Mouse (Mus musculus) neural tube, embryonic 12.5 days (tissue): ENCODE measurements around the gene Pde4a. TPM values are rescaled to one million over a fixed set of nuclear protein-coding genes. Genes with fewer than 3 reads are reported as not detected.
A peak's percentile ranks its signal among the peaks of the same experiment; 100 is the strongest.
"Not testable (repeated sequence)": the region's sequence is repeated elsewhere in the genome, so short reads cannot be mapped to it uniquely, and the experiment has no call there.

ENCODE experiments used
- ATAC-seq: fragments of 200-750 bp; cut with Nextera tagmentation; 2 replicates; pipeline ENCODE4 v1.8.0; 2017; ENCODE audit warnings: low read depth, mild to moderate bottlenecking, moderate TSS enrichment, moderate library complexity; ENCODE audit not compliant: low FRiP score
- H3K27ac ChIP-seq: fragments of 300-500 bp; sonication (generic); 2 replicates; pipeline ENCODE4 v1.5.1; 2016
- H3K27me3 ChIP-seq: fragments of 300-500 bp; sonication (generic); replicated peaks from 2 replicates; pipeline ENCODE4 v1.6.1; 2016; ENCODE audit warnings: mild to moderate bottlenecking
- H3K36me3 ChIP-seq: fragments of 300-500 bp; sonication (generic); 2 replicates; pipeline ENCODE4 v1.6.1; 2016; ENCODE audit warnings: mild to moderate bottlenecking
- H3K4me1 ChIP-seq: fragments of 300-500 bp; sonication (generic); 2 replicates; pipeline ENCODE4 v1.6.1; 2016
- H3K4me2 ChIP-seq: fragments of 300-500 bp; sonication (generic); replicated peaks from 2 replicates; pipeline ENCODE4 v1.6.1; 2016; ENCODE audit warnings: mild to moderate bottlenecking
- H3K4me3 ChIP-seq: fragments of 300-500 bp; sonication (generic); 2 replicates; pipeline ENCODE4 v1.5.1; 2016
- H3K9ac ChIP-seq: fragments of 300-500 bp; sonication (generic); 2 replicates; pipeline ENCODE4 v1.6.1; 2016; ENCODE audit warnings: mild to moderate bottlenecking
- H3K9me3 ChIP-seq: fragments of 300-500 bp; sonication (generic); 2 replicates; pipeline ENCODE4 v1.6.1; 2016; ENCODE audit warnings: mild to moderate bottlenecking
- WGBS: fragments of 180-500 bp; shearing (Covaris S2); methylation state at CpG from one replicate; pipeline ENCODE4 v1.1.7; 2016; 5-methylcytosine and 5-hydroxymethylcytosine counted together
- polyA plus RNA-seq: library from polyadenylated mRNA; unstranded; fragments of >200 nt; fragmentation: Nextera tagmentation; extraction: Ambion mirVana; gene quantifications from 2 replicates; pipeline ENCODE4 v1.2.1, GENCODE M21; 2016

Pde4a gene
- polyA plus RNA-seq, 1 experiment from 2014 or later = 14.7 TPM

GRCm38 (mm10) chr9:21244428-21245112 lies 79.1 kb downstream of the Pde4a start:
- Histone ChIP-seq H3K9ac (peak overlapping the region; percentile 57), H3K4me3 (peak overlapping the region; percentile 42), H3K36me3 (no peaks in the 10 kb centered on the region), H3K27ac (no peak overlapping the region), H3K27me3 (peaks cover 76% of the 10 kb centered on the region), H3K9me3 (no peaks in the 10 kb centered on the region), H3K4me1 (peaks cover 22% of the 10 kb centered on the region), H3K4me2 (peak overlapping the region; percentile 80)
- ATAC-seq = peak; percentile 46
- under 1% methylated on average over 72 of the region's 72 CpGs for WGBS

GRCm38 (mm10) chr9:21245113-21245487 lies 79.6 kb downstream of the Pde4a start:
- Histone ChIP-seq H3K4me2 (peak overlapping the region; percentile 80), H3K9me3 (no peaks in the 10 kb centered on the region), H3K4me1 (peaks cover 24% of the 10 kb centered on the region), H3K27ac (no peak overlapping the region), H3K4me3 (peak overlapping the region; percentile 42), H3K9ac (peak overlapping the region; percentile 57; the same call in 1 of the 2 replicates), H3K27me3 (peaks cover 81% of the 10 kb centered on the region), H3K36me3 (no peaks in the 10 kb centered on the region)
- 2% methylated on average over 16 of the region's 16 CpGs for WGBS
- ATAC-seq = peak; percentile 7; the same call in 1 of the 2 replicates

- peaks cover 93% of the 10 kb centered on the region for H3K27me3 ChIP-seq
- no peak for ATAC-seq
- no peaks in the 10 kb centered on the region for H3K9me3 ChIP-seq
- no peak overlapping the region for H3K27ac ChIP-seq
- H3K9ac ChIP-seq = no peak overlapping the region
- no peaks in the 10 kb centered on the region for H3K36me3 ChIP-seq
- H3K4me2 ChIP-seq = no peak overlapping the region
- H3K4me1 ChIP-seq = peaks cover 24% of the 10 kb centered on the region
- WGBS = 63% methylated on average over 1 of the region's 1 CpGs
- H3K4me3 ChIP-seq = no peak overlapping the region
Measured at GRCm38 (mm10) chr9:21246342-21246741, 80.8 kb downstream of the Pde4a start.

DNA sequence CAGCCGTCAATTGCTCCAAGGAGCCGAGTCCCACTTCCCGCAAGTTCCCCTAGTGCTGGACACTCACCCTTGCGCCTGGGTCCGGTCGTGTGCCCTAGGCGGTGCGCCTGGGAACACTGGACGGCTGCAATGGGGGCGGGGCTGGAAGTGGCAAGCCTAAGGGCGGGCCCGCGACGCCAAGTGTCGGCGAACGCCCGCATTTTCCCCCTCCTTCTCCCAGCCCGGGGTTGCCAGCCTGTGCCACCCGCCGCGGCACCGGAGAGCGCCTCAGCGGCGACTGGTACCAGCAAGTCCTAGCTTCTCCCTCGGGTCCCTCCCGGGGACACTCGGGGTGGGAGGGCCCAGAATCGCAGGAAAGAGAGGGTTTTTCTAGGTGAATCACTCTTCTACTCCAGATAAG lies 82.8 kb downstream of the Pde4a start, which contains the start of gene S1pr5:
S1pr5 (minus strand) TSS at position 118 of the 400 bp plus-strand sequence.
- peak within 1 kb of the TSS; percentile 45 for H3K4me2 ChIP-seq
- H3K27me3 ChIP-seq = peaks cover 78% of the 10 kb centered on the region
- WGBS = under 1% methylated on average over 20 of the region's 30 CpGs
- H3K9me3 ChIP-seq = no peaks in the 10 kb centered on the region
- peaks cover 24% of the 10 kb centered on the region for H3K4me1 ChIP-seq
- H3K36me3 ChIP-seq = no peaks in the 10 kb centered on the region
- peak within 1 kb of the TSS; percentile 14; the same call in 1 of the 2 replicates for H3K4me3 ChIP-seq
- no peak for ATAC-seq
- no peak within 1 kb of the TSS for H3K27ac ChIP-seq
- H3K9ac ChIP-seq = no peak within 1 kb of the TSS

DNA sequence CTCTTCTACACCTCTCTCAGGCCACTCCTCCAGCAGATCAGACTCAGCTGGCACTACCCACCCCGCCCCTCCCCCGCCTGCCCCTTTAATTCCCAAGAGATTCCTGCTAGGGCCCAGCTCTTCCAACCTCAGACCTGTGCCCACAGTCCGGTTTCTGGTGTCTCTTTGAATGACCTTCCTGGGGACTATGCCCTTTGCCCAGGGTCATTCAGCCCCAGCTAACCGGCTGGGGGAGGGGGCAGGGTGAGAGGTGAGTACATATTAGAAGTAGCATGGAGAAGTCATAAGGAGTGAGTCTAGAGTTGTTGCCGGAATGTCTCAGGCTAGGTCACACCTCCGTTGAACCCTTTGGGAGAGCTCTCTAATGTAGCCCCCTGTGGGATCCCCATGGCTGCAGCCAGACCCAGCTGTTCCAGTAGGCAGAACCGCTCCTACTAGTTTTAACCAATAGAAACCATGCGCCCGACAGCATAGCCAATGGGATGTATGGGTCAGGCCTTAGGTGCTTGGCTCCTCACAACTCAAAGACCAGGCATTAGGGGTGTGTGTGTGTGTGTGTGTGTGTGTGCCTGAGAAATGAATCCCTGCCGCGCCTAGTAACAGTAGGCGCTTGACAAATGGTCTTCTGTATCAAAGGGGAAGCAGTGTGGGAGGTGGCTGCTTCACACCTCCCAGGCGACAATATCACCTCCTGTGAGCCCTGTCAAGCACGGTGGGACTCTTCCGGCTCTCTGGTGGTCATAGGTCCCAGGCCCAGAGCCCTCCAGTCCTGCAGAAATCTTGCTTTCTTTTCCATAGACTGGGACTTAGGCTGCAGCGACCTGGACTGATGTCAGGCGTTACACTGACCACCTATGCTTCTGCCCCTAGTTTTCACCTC lies 84.4 kb downstream of the Pde4a start:
- H3K4me2 ChIP-seq = 0 out of 2 replicates have a peak overlapping the region, but pooled peaks have one; percentile 2
- 34% methylated on average over 17 of the region's 17 CpGs for WGBS

GRCm38 (mm10) chr9:21250509-21250908 lies 85.0 kb downstream of the Pde4a start:
- Histone ChIP-seq H3K9me3 (no peaks in the 10 kb centered on the region), H3K9ac (no peak overlapping the region), H3K4me2 (no peak overlapping the region), H3K4me3 (no peak overlapping the region), H3K27ac (no peak overlapping the region), H3K27me3 (peaks cover 56% of the 10 kb centered on the region), H3K4me1 (peaks cover 10% of the 10 kb centered on the region), H3K36me3 (no peaks in the 10 kb centered on the region)
- no peak for ATAC-seq
- WGBS = 55% methylated on average over 2 of the region's 2 CpGs

More for the DNA sequence above, 84.4 kb downstream of the Pde4a start:
- ATAC-seq = no peak
- no peaks in the 10 kb centered on the region for H3K36me3 ChIP-seq
- no peak overlapping the region for H3K4me3 ChIP-seq
- H3K27ac ChIP-seq = no peak overlapping the region
- H3K9me3 ChIP-seq = no peaks in the 10 kb centered on the region
- H3K9ac ChIP-seq = no peak overlapping the region
- H3K27me3 ChIP-seq = peaks cover 62% of the 10 kb centered on the region
- H3K4me1 ChIP-seq = peaks cover 12% of the 10 kb centered on the region

DNA sequence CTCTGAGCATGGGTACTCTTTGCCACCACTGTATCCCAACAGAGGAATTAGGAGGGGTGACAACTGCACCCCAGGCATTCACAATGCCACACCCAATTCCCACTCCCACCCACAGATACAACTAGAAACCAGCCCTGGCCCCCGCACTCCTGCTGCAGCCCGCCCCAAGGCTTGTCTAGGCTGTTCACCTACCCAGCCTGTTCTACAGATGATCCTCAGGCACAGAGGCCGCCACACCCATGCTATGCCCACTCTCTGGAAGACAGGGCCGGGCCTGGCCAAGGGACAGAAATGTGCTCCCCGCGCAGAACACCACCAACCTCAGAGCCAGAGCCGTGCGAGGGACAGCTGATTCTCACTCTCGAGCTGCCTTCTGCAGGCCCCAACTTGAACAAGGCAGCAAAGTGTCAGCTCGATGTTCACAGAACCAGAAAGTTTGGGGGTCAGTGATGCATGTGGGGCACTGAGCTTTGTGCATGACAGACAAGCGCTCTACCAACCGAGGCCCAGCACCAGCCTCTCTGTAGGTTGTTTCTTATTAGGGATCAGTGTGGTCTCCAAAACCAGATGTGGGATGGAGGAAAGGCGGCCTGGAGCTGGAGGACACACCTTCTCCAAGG lies 85.7 kb downstream of the Pde4a start:
- H3K4me1 ChIP-seq = peaks cover 10% of the 10 kb centered on the region
- H3K4me2 ChIP-seq = no peak overlapping the region
- peaks cover 49% of the 10 kb centered on the region for H3K27me3 ChIP-seq
- WGBS = 70% methylated on average over 13 of the region's 13 CpGs
- H3K9me3 ChIP-seq = no peaks in the 10 kb centered on the region
- H3K36me3 ChIP-seq = no peaks in the 10 kb centered on the region
- H3K4me3 ChIP-seq = no peak overlapping the region
- no peak overlapping the region for H3K9ac ChIP-seq
- H3K27ac ChIP-seq = no peak overlapping the region
- ATAC-seq = no peak

DNA sequence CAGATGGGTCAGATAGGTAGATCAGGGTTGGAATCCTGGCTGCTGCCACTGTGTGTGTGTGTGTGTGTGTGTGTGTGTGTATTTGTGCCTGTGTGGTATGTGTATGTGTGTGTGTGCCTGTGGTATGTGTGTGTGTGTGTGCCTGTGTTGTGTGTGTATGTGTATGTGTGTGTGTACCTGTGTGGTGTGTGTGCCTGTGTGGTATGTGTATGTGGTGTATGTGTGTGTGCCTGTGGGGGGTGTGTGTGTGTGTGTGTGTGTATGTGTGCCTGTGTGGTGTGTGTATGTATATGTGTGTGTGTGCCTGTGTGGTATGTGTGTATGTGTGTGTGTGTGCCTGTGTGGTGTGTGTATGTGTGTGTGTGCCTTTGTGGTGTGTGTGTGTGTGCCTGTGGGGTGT lies 89.2 kb downstream of the Pde4a start:
- peaks cover 2% of the 10 kb centered on the region; the same call in 1 of the 2 replicates for H3K4me1 ChIP-seq
- no peak for ATAC-seq
- H3K4me3 ChIP-seq = no peak overlapping the region
- H3K27ac ChIP-seq = no peak overlapping the region
- no peaks in the 10 kb centered on the region for H3K36me3 ChIP-seq
- no peaks in the 10 kb centered on the region for H3K9me3 ChIP-seq
- no peak overlapping the region for H3K9ac ChIP-seq
- H3K27me3 ChIP-seq = peaks cover 17% of the 10 kb centered on the region
- H3K4me2 ChIP-seq = no peak overlapping the region

GRCm38 (mm10) chr9:21256349-21256748 lies 90.8 kb downstream of the Pde4a start:
- WGBS = 76% methylated on average over 4 of the region's 4 CpGs
- not testable (repeated sequence) for H3K36me3 ChIP-seq, H3K9me3 ChIP-seq, H3K4me1 ChIP-seq, H3K4me3 ChIP-seq, H3K27me3 ChIP-seq, H3K4me2 ChIP-seq, H3K9ac ChIP-seq, H3K27ac ChIP-seq, ATAC-seq

- no peak for ATAC-seq
- Histone ChIP-seq H3K27ac (no peak overlapping the region), H3K4me1 (peaks cover 5% of the 10 kb centered on the region; the same call in 1 of the 2 replicates), H3K4me3 (no peak overlapping the region), H3K9me3 (no peaks in the 10 kb centered on the region), H3K9ac (no peak overlapping the region), H3K27me3 (no peaks in the 10 kb centered on the region), H3K36me3 (no peaks in the 10 kb centered on the region), H3K4me2 (no peak overlapping the region)
- 83% methylated on average over 6 of the region's 6 CpGs for WGBS
Measured at GRCm38 (mm10) chr9:21260491-21261040, 95.1 kb downstream of the Pde4a start.

GRCm38 (mm10) chr9:21261831-21262230 lies 96.3 kb downstream of the Pde4a start:
- Histone ChIP-seq H3K36me3 (no peaks in the 10 kb centered on the region), H3K9me3 (no peaks in the 10 kb centered on the region), H3K27me3 (no peaks in the 10 kb centered on the region), H3K9ac (no peak overlapping the region), H3K4me3 (no peak overlapping the region), H3K4me1 (peaks cover 17% of the 10 kb centered on the region), H3K4me2 (no peak overlapping the region), H3K27ac (no peak overlapping the region)
- no peak for ATAC-seq
- WGBS = 55% methylated on average over 2 of the region's 2 CpGs
